Mouse (Mus musculus): Measurements from ENCODE around the gene Nr1d1. TPM values are rescaled to one million over a fixed set of nuclear protein-coding genes. Genes with fewer than 3 reads are reported as not detected.

Gene Nr1d1
- total and polyA plus RNA-seq, 3 experiments = 0.75 to 2.3 (median 0.93) TPM

DNA sequence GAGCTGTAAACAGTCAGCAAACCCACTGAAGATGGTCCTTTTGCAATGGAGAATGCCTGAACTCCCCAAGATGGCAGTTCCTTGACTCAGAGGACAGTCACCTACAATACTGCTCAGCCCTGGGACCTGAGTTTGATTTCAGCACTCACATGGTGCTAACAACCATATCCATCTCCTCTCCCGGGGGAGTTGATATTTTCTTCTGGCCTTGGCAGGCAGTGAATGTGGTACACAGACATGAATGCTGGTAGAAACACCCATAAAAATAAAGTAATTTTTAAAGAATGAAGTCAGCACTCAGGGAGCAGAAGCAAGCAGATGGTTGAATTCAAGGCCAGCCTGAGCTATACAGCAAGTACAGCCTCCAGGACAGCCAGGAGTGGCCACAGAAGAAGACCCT lies 39.0 kb downstream of the Nr1d1 start:
- no peak for TF ChIP-seq GATA1 (IDR thresholded peaks at IDR 0.05; ENCODE audit: borderline replicate concordance, low read length)
- no peak for TF ChIP-seq POLR2AphosphoS5 (IDR thresholded peaks at IDR 0.05; ENCODE audit: insufficient replicate concordance, low read depth, low read length)
- H3K36me3 ChIP-seq (replicated peaks) = no peaks in the 10 kb centered on the region
- no peak overlapping the region for H3K4me3 ChIP-seq (ENCODE audit: low read depth, low read length)
- ATAC-seq (ENCODE audit: extremely low read depth, insufficient number of reproducible peaks, low FRiP score, poor library complexity, severe bottlenecking) (no peak), DNase-seq (ENCODE audit: low spot score) (no peak)
- peaks cover 10% of the 10 kb centered on the region for H3K27me3 ChIP-seq (ENCODE audit: insufficient read depth, low read length)
- peaks cover 11% of the 10 kb centered on the region for H3K9me3 ChIP-seq (replicated peaks)
- peaks cover 38% of the 10 kb centered on the region for H3K4me1 ChIP-seq (ENCODE audit: insufficient read depth, low read depth, low read length)

DNA sequence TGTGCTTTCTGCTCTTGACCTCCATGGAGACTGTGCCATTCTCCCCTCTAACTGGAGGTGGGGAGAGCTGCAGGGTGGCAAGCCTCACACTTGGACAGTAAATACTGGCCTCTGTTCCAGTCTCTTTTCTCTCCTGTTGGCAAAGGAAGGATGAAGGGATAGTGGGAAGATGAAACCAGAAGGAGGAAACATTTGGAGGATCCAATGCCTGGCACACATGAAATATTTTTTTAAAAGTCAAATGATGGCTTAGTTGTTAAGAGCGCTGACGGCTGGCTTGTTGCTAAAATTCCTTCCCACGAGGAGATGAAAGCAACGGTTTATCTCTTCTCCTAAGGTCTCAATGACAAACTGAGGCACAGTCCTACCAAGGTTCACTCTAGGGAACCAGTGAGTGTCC lies 40.0 kb downstream of the Nr1d1 start:
- ATAC-seq (ENCODE audit: extremely low read depth, insufficient number of reproducible peaks, low FRiP score, poor library complexity, severe bottlenecking) (no peak), DNase-seq (ENCODE audit: low spot score) (no peak)
- H3K36me3 ChIP-seq (replicated peaks) = no peaks in the 10 kb centered on the region
- peaks cover 13% of the 10 kb centered on the region for H3K27me3 ChIP-seq (ENCODE audit: insufficient read depth, low read length)
- TF ChIP-seq CTCF (IDR thresholded peaks at IDR 0.05; ENCODE audit: low read depth, low read length) = no peak
- no peak for TF ChIP-seq GATA1 (IDR thresholded peaks at IDR 0.05; ENCODE audit: borderline replicate concordance, low read length)
- TF ChIP-seq GATA2 (IDR thresholded peaks at IDR 0.05; ENCODE audit: borderline replicate concordance, low read depth, low read length) = no peak
- no peak for TF ChIP-seq TAL1 (conservative IDR thresholded peaks at IDR 0.05; ENCODE audit: low read depth, low read length)
- no peak for TF ChIP-seq POLR2AphosphoS5 (IDR thresholded peaks at IDR 0.05; ENCODE audit: insufficient replicate concordance, low read depth, low read length)
- H3K4me3 ChIP-seq (ENCODE audit: low read depth, low read length) = no peak overlapping the region
- H3K4me1 ChIP-seq (ENCODE audit: insufficient read depth, low read depth, low read length) = peaks cover 28% of the 10 kb centered on the region
- peaks cover 11% of the 10 kb centered on the region for H3K9me3 ChIP-seq (replicated peaks)

DNA sequence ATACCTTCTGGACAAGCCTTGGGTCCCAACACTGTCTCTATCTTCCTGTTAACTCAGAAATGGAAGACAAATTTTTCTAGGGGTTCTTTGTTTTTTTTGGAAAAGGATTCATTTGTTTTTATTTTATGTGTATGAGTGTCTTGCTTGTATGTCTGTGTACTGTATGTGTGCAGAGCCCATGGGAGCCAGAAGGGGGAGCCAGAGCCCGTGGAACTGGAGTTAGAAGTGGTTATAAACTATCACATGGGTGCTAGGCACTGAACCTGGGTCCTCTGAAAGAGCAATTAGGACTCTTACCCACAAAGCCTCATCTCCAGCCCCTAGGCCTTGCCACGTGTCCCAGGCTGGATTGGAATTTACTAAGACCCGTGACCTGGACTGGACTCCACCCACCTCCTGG lies 41.1 kb downstream of the Nr1d1 start:
- ATAC-seq (ENCODE audit: extremely low read depth, insufficient number of reproducible peaks, low FRiP score, poor library complexity, severe bottlenecking) (no peak), DNase-seq (ENCODE audit: low spot score) (no peak)
- Histone ChIP-seq H3K27me3 (ENCODE audit: insufficient read depth, low read length) (peaks cover 13% of the 10 kb centered on the region), H3K9me3 (replicated peaks) (peaks cover 11% of the 10 kb centered on the region), H3K4me1 (ENCODE audit: insufficient read depth, low read depth, low read length) (peaks cover 20% of the 10 kb centered on the region), H3K4me3 (ENCODE audit: low read depth, low read length) (no peak overlapping the region), H3K36me3 (replicated peaks) (no peaks in the 10 kb centered on the region)
- TF ChIP-seq CTCF (IDR thresholded peaks at IDR 0.05; ENCODE audit: low read depth, low read length) = no peak
- no peak for TF ChIP-seq GATA2 (IDR thresholded peaks at IDR 0.05; ENCODE audit: borderline replicate concordance, low read depth, low read length)
- no peak for TF ChIP-seq POLR2AphosphoS5 (IDR thresholded peaks at IDR 0.05; ENCODE audit: insufficient replicate concordance, low read depth, low read length)
- TF ChIP-seq GATA1 (IDR thresholded peaks at IDR 0.05; ENCODE audit: borderline replicate concordance, low read length) = no peak
- no peak for TF ChIP-seq TAL1 (conservative IDR thresholded peaks at IDR 0.05; ENCODE audit: low read depth, low read length)

GRCm38 (mm10) chr11:98731134-98731533 lies 44.0 kb downstream of the Nr1d1 start:
- Histone ChIP-seq H3K4me1 (ENCODE audit: insufficient read depth, low read depth, low read length) (peaks cover 12% of the 10 kb centered on the region), H3K4me3 (ENCODE audit: low read depth, low read length) (no peak overlapping the region), H3K27me3 (ENCODE audit: insufficient read depth, low read length) (peaks cover 13% of the 10 kb centered on the region), H3K9me3 (replicated peaks) (peaks cover 11% of the 10 kb centered on the region), H3K36me3 (replicated peaks) (peaks cover 19% of the 10 kb centered on the region)
- no peak for ATAC-seq (ENCODE audit: extremely low read depth, insufficient number of reproducible peaks, low FRiP score, poor library complexity, severe bottlenecking)
- TF ChIP-seq GATA2 (IDR thresholded peaks at IDR 0.05; ENCODE audit: borderline replicate concordance, low read depth, low read length) (no peak), TAL1 (conservative IDR thresholded peaks at IDR 0.05; ENCODE audit: low read depth, low read length) (no peak), CTCF (IDR thresholded peaks at IDR 0.05; ENCODE audit: low read depth, low read length) (no peak), GATA1 (IDR thresholded peaks at IDR 0.05; ENCODE audit: borderline replicate concordance, low read length) (no peak), POLR2AphosphoS5 (IDR thresholded peaks at IDR 0.05; ENCODE audit: insufficient replicate concordance, low read depth, low read length) (no peak)
- no peak for DNase-seq (ENCODE audit: low spot score)

DNA sequence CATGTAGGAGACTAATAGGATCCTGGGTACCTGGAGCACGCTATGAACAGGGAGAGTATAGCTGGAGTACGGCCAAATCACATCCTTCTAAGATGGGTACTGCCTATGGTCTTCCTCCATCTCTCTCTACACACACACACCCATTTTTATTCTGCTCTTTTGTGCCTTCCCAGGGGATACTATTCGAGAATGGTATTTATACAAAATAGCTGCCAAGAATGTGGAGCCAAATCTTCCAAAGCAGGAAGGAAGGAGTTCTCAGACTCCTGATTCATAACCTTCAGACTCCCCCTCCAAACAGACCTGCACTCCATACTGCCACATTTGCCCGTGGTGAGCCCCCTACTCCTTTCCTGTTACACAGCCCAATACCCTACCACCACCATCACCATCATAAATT lies 44.4 kb downstream of the Nr1d1 start:
- DNase-seq (ENCODE audit: low spot score) = no peak
- Histone ChIP-seq H3K9me3 (replicated peaks) (peaks cover 11% of the 10 kb centered on the region), H3K36me3 (replicated peaks) (peaks cover 23% of the 10 kb centered on the region), H3K4me3 (ENCODE audit: low read depth, low read length) (no peak overlapping the region), H3K4me1 (ENCODE audit: insufficient read depth, low read depth, low read length) (peaks cover 16% of the 10 kb centered on the region), H3K27me3 (ENCODE audit: insufficient read depth, low read length) (peaks cover 13% of the 10 kb centered on the region)
- TF ChIP-seq GATA1 (IDR thresholded peaks at IDR 0.05; ENCODE audit: borderline replicate concordance, low read length) = no peak
- TF ChIP-seq GATA2 (IDR thresholded peaks at IDR 0.05; ENCODE audit: borderline replicate concordance, low read depth, low read length) = no peak
- no peak for TF ChIP-seq POLR2AphosphoS5 (IDR thresholded peaks at IDR 0.05; ENCODE audit: insufficient replicate concordance, low read depth, low read length)
- no peak for TF ChIP-seq CTCF (IDR thresholded peaks at IDR 0.05; ENCODE audit: low read depth, low read length)
- TF ChIP-seq TAL1 (conservative IDR thresholded peaks at IDR 0.05; ENCODE audit: low read depth, low read length) = no peak
- ATAC-seq (ENCODE audit: extremely low read depth, insufficient number of reproducible peaks, low FRiP score, poor library complexity, severe bottlenecking) = no peak

DNA sequence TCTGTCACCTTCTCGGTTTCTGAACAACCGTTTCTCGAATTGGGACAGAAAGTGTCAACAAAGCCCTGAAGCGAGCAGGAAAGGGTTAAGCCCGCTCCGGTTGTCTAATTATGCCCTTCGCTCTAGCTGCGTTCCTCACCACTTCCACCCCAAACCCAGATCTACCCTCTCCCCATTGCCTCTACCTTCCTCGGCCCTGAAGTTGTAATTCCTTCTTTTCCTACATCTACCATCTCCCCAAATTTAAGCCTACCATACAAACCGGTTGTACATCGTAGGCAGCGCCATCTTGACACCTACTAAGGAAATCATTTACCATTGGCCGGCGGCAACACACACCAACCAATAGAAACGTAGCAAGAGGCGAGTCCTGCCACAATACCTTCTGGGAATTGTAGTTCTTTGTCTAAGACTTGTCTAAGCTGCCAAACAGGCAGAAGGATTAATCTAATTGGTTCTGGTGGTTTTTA lies 46.0 kb downstream of the Nr1d1 start, which contains the start of gene Med24:
Med24 (minus strand) TSS at position 317 of the 470 bp plus-strand sequence.
- peaks cover 39% of the 10 kb centered on the region for H3K36me3 ChIP-seq (replicated peaks)
- peak; percentile 98 for ATAC-seq (ENCODE audit: extremely low read depth, insufficient number of reproducible peaks, low FRiP score, poor library complexity, severe bottlenecking)
- peaks cover 13% of the 10 kb centered on the region for H3K27me3 ChIP-seq (ENCODE audit: insufficient read depth, low read length)
- no peak for TF ChIP-seq POLR2AphosphoS5 (IDR thresholded peaks at IDR 0.05; ENCODE audit: insufficient replicate concordance, low read depth, low read length)
- DNase-seq (ENCODE audit: low spot score) = peak; percentile 87
- H3K4me3 ChIP-seq (ENCODE audit: low read depth, low read length) = peak within 1 kb of the TSS; percentile 79
- peaks cover 2% of the 10 kb centered on the region for H3K9me3 ChIP-seq (replicated peaks)
- peaks cover 26% of the 10 kb centered on the region for H3K4me1 ChIP-seq (ENCODE audit: insufficient read depth, low read depth, low read length)
